Mouse (Mus musculus): ENCODE results near the gene Cant1. TPM values are rescaled to one million over a fixed set of nuclear protein-coding genes. Genes with fewer than 3 reads are reported as not detected.
A peak's percentile ranks its signal among the peaks of the same experiment; 100 is the strongest.

Cant1 gene
- polyA plus RNA-seq, 1 experiment from 2014 or later = 21.7 TPM

- DNase-seq (ENCODE audit: low spot score, missing footprints) (no peak), ATAC-seq (ENCODE audit: low FRiP score) (no peak)
- Histone ChIP-seq H3K4me3 (ENCODE audit: low read depth, low read length) (no peak overlapping the region), H3K27ac (ENCODE audit: low read depth, low read length) (no peak overlapping the region), H3K36me3 (ENCODE audit: control insufficient read depth, insufficient read depth, low read length) (no peaks in the 10 kb centered on the region), H3K4me2 (no peak overlapping the region), H3K4me1 (ENCODE audit: control insufficient read depth, insufficient read depth, low read length) (peaks cover 9% of the 10 kb centered on the region), H3K9ac (ENCODE audit: low read length) (no peak overlapping the region), H3K9me3 (ENCODE audit: control insufficient read depth, low read length) (no peaks in the 10 kb centered on the region), H3K27me3 (ENCODE audit: control insufficient read depth, insufficient read depth, low read length) (no peaks in the 10 kb centered on the region)
- 77% methylated on average over 10 of the region's 10 CpGs for WGBS
These were observed 14.5 kb upstream of the Cant1 start for GRCm38 (mm10) chr11:118433398-118433868.

- Histone ChIP-seq H3K4me1 (ENCODE audit: control insufficient read depth, insufficient read depth, low read length) (peaks cover 8% of the 10 kb centered on the region; the same call in 1 of the 2 replicates), H3K36me3 (ENCODE audit: control insufficient read depth, insufficient read depth, low read length) (no peaks in the 10 kb centered on the region), H3K9me3 (ENCODE audit: control insufficient read depth, low read length) (no peaks in the 10 kb centered on the region), H3K27ac (ENCODE audit: low read depth, low read length) (no peak overlapping the region), H3K27me3 (ENCODE audit: control insufficient read depth, insufficient read depth, low read length) (no peaks in the 10 kb centered on the region), H3K9ac (ENCODE audit: low read length) (no peak overlapping the region), H3K4me3 (ENCODE audit: low read depth, low read length) (no peak overlapping the region), H3K4me2 (no peak overlapping the region)
- no peak for DNase-seq (ENCODE audit: low spot score, missing footprints)
- ATAC-seq (ENCODE audit: low FRiP score) = no peak
- WGBS = 84% methylated on average over 16 of the region's 16 CpGs
These were observed 12.4 kb upstream of the Cant1 start for GRCm38 (mm10) chr11:118431100-118431948.

GRCm38 (mm10) chr11:118430291-118430885 lies 11.5 kb upstream of the Cant1 start:
- no peak for ATAC-seq (ENCODE audit: low FRiP score)
- Histone ChIP-seq H3K9me3 (ENCODE audit: control insufficient read depth, low read length) (no peaks in the 10 kb centered on the region), H3K4me1 (ENCODE audit: control insufficient read depth, insufficient read depth, low read length) (peaks cover 8% of the 10 kb centered on the region; the same call in 1 of the 2 replicates), H3K4me3 (ENCODE audit: low read depth, low read length) (no peak overlapping the region), H3K36me3 (ENCODE audit: control insufficient read depth, insufficient read depth, low read length) (no peaks in the 10 kb centered on the region), H3K27me3 (ENCODE audit: control insufficient read depth, insufficient read depth, low read length) (no peaks in the 10 kb centered on the region), H3K4me2 (no peak overlapping the region), H3K9ac (ENCODE audit: low read length) (no peak overlapping the region), H3K27ac (ENCODE audit: low read depth, low read length) (no peak overlapping the region)
- DNase-seq (ENCODE audit: low spot score, missing footprints) = no peak
- WGBS = 68% methylated on average over 4 of the region's 4 CpGs

- peaks cover 8% of the 10 kb centered on the region; the same call in 1 of the 2 replicates for H3K4me1 ChIP-seq (ENCODE audit: control insufficient read depth, insufficient read depth, low read length)
- ATAC-seq (ENCODE audit: low FRiP score) (no peak), DNase-seq (ENCODE audit: low spot score, missing footprints) (no peak)
- WGBS = 59% methylated on average over 8 of the region's 8 CpGs
- H3K27me3 ChIP-seq (ENCODE audit: control insufficient read depth, insufficient read depth, low read length) = no peaks in the 10 kb centered on the region
- no peak overlapping the region for H3K27ac ChIP-seq (ENCODE audit: low read depth, low read length)
- no peak overlapping the region; the same call in 1 of the 2 replicates for H3K4me3 ChIP-seq (ENCODE audit: low read depth, low read length)
- no peak overlapping the region for H3K9ac ChIP-seq (ENCODE audit: low read length)
- H3K4me2 ChIP-seq = no peak overlapping the region; the same call in 1 of the 2 replicates
- H3K9me3 ChIP-seq (ENCODE audit: control insufficient read depth, low read length) = no peaks in the 10 kb centered on the region
- no peaks in the 10 kb centered on the region for H3K36me3 ChIP-seq (ENCODE audit: control insufficient read depth, insufficient read depth, low read length)
These were observed 10.2 kb upstream of the Cant1 start for GRCm38 (mm10) chr11:118428944-118429709.

- no peak overlapping the region for H3K27ac ChIP-seq (ENCODE audit: low read depth, low read length)
- WGBS = 8% methylated on average over 11 of the region's 11 CpGs
- H3K27me3 ChIP-seq (ENCODE audit: control insufficient read depth, insufficient read depth, low read length) = no peaks in the 10 kb centered on the region
- DNase-seq (ENCODE audit: low spot score, missing footprints) = no peak
- H3K9ac ChIP-seq (ENCODE audit: low read length) = no peak overlapping the region; the same call in 1 of the 2 replicates
- ATAC-seq (ENCODE audit: low FRiP score) = no peak
- peaks cover 13% of the 10 kb centered on the region for H3K4me1 ChIP-seq (ENCODE audit: control insufficient read depth, insufficient read depth, low read length)
- H3K9me3 ChIP-seq (ENCODE audit: control insufficient read depth, low read length) = no peaks in the 10 kb centered on the region
- H3K4me2 ChIP-seq = peak overlapping the region; percentile 22; the same call in 1 of the 2 replicates
- H3K36me3 ChIP-seq (ENCODE audit: control insufficient read depth, insufficient read depth, low read length) = no peaks in the 10 kb centered on the region
- H3K4me3 ChIP-seq (ENCODE audit: low read depth, low read length) = no peak overlapping the region; the same call in 1 of the 2 replicates
These were observed 9.6 kb upstream of the Cant1 start for GRCm38 (mm10) chr11:118428460-118428868.

- ATAC-seq (ENCODE audit: low FRiP score) = no peak
- peaks cover 14% of the 10 kb centered on the region for H3K4me1 ChIP-seq (ENCODE audit: control insufficient read depth, insufficient read depth, low read length)
- peak within 1 kb of the TSS; percentile 22; the same call in 1 of the 2 replicates for H3K4me2 ChIP-seq
- no peak within 1 kb of the TSS; the same call in 1 of the 2 replicates for H3K9ac ChIP-seq (ENCODE audit: low read length)
- H3K4me3 ChIP-seq (ENCODE audit: low read depth, low read length) = no peak within 1 kb of the TSS; the same call in 1 of the 2 replicates
- no peak within 1 kb of the TSS for H3K27ac ChIP-seq (ENCODE audit: low read depth, low read length)
- no peak for DNase-seq (ENCODE audit: low spot score, missing footprints)
- WGBS = under 1% methylated on average over 8 of the region's 8 CpGs
- no peaks in the 10 kb centered on the region for H3K36me3 ChIP-seq (ENCODE audit: control insufficient read depth, insufficient read depth, low read length)
- H3K27me3 ChIP-seq (ENCODE audit: control insufficient read depth, insufficient read depth, low read length) = no peaks in the 10 kb centered on the region
- H3K9me3 ChIP-seq (ENCODE audit: control insufficient read depth, low read length) = no peaks in the 10 kb centered on the region
These were observed 9.1 kb upstream of the Cant1 start, which contains the start of gene C1qtnf1 for GRCm38 (mm10) chr11:118427986-118428385. C1qtnf1 (plus strand) TSS chr11:118428203.

- no peaks in the 10 kb centered on the region for H3K9me3 ChIP-seq (ENCODE audit: control insufficient read depth, low read length)
- peaks cover 14% of the 10 kb centered on the region for H3K4me1 ChIP-seq (ENCODE audit: control insufficient read depth, insufficient read depth, low read length)
- no peak for ATAC-seq (ENCODE audit: low FRiP score)
- no peak overlapping the region for H3K27ac ChIP-seq (ENCODE audit: low read depth, low read length)
- no peak overlapping the region for H3K4me2 ChIP-seq
- no peak for DNase-seq (ENCODE audit: low spot score, missing footprints)
- H3K9ac ChIP-seq (ENCODE audit: low read length) = no peak overlapping the region
- no peak overlapping the region for H3K4me3 ChIP-seq (ENCODE audit: low read depth, low read length)
- H3K36me3 ChIP-seq (ENCODE audit: control insufficient read depth, insufficient read depth, low read length) = no peaks in the 10 kb centered on the region
- 46% methylated on average over 3 of the region's 3 CpGs for WGBS
- no peaks in the 10 kb centered on the region for H3K27me3 ChIP-seq (ENCODE audit: control insufficient read depth, insufficient read depth, low read length)
These were observed 8.4 kb upstream of the Cant1 start for GRCm38 (mm10) chr11:118427266-118427779.

- no peak for ATAC-seq (ENCODE audit: low FRiP score)
- H3K4me1 ChIP-seq (ENCODE audit: control insufficient read depth, insufficient read depth, low read length) = peaks cover 14% of the 10 kb centered on the region
- H3K27me3 ChIP-seq (ENCODE audit: control insufficient read depth, insufficient read depth, low read length) = no peaks in the 10 kb centered on the region
- H3K36me3 ChIP-seq (ENCODE audit: control insufficient read depth, insufficient read depth, low read length) = no peaks in the 10 kb centered on the region
- no peak for DNase-seq (ENCODE audit: low spot score, missing footprints)
- H3K27ac ChIP-seq (ENCODE audit: low read depth, low read length) = no peak overlapping the region
- no peaks in the 10 kb centered on the region for H3K9me3 ChIP-seq (ENCODE audit: control insufficient read depth, low read length)
- H3K4me3 ChIP-seq (ENCODE audit: low read depth, low read length) = no peak overlapping the region
- H3K4me2 ChIP-seq = no peak overlapping the region
- WGBS = 80% methylated on average over 5 of the region's 5 CpGs
- H3K9ac ChIP-seq (ENCODE audit: low read length) = no peak overlapping the region
These were observed 7.9 kb upstream of the Cant1 start for GRCm38 (mm10) chr11:118426765-118427164.
